Mouse (Mus musculus) heart, adult 11 months (tissue): ENCODE measurements around the gene Mrgprg.

Experiments used
- DNase-seq: peaks from one replicate; pipeline ENCODE4 v3.0.0; 2022

Mrgprg gene

DNA sequence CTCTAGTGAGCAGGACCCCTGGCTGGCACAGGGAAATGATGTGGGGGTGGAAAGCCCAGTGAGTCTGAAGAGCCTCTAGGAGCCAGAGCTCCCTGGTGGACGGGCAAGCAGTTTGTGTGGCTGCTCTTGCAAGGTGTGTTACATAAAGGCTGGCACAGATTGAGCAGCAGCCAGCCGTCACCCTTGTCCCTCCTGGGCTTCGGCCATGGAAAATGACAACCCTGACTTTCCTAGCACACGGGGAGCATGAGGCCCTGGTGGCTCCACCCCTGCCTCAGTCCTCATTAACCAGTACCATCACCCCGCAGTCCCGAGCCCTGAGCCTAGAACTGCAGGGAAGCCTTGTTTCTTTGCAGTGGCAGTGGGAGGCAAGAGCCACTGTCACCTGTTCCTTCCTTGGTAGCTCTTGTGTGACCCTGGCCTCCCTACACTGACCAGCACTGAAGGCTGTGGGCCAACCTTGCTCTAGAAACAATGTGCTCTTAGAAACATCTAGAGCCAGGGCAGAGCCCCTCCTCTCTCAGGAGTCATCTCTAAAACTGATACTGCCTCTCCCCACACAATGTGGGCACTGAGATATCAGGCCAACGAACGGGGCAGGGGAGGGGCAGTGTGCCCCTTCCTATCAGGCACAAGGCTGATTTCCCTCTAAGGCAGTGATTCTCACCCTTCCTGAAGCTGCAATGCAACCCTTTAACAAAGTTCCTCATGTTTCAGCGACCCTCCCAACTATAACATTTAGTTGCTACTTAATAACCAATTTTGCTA, 11.3 kb downstream of the Mrgprg start:
- DNase-seq, result peak; percentile 93

DNA sequence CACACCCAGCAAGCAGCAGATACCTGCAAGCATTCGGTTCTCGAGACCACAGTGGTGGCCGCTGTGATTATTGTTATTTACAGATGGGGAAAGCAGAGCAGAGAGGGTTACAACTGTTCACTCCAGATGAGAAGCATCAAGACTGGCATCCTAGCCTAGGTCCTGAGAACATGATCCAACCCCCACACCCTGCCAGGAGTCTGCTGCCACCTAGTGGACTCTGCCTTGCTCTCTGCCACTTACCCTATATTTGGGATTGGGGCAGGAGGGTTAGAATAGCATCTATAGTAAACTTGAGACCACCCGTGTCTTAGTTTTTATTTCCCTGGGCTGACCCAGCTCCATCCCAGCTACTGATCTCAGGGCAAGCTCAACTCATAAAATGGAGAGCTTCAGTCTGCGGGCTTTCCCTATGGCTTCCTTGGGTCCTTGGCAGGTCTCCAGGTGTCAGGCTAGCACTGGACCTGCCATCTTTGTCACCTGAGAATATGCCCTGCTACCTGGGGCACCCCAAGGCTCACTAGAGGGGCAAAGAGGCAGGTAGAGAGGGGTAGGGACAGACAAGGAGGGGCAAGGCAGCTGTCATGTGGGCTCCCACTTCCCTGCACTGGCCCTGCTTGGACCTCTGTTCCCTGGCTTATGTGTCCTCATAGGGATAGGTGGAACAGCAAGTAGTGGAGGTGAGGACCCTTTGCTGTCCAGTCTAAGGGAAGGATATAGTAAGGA, 12.6 kb downstream of the Mrgprg start:
- DNase-seq, result peak; percentile 93

GRCm38 (mm10) chr7:143752606-143753005, 14.2 kb downstream of the Mrgprg start:
- DNase-seq, result no peak

DNA sequence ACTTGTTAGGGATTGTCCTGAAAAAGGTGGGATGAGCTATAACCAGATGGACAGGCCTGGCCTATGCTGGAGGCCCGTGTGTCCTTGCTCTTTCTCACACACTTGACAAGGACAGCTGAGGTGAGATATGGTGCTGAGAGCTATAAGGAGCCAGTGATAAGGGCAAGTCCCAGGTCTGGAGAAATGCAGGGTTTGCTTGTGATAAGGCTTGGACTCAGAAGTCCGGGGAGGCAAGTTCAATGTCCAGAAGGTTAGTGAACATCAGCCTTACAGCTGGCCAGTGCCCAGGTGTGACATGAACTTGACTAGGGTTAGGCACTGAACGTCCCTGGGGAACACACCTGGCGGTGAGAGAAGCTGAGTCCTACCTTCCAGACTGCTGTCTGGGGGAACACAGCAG, 14.7 kb downstream of the Mrgprg start:
- no peak for DNase-seq

GRCm38 (mm10) chr7:143751380-143751779, 15.4 kb downstream of the Mrgprg start:
- no peak for DNase-seq

- DNase-seq, result no peak
Measured at GRCm38 (mm10) chr7:143749045-143749444, 17.7 kb downstream of the Mrgprg start.

GRCm38 (mm10) chr7:143748041-143748868, 18.5 kb downstream of the Mrgprg start:
- peak; percentile 97 for DNase-seq

DNA sequence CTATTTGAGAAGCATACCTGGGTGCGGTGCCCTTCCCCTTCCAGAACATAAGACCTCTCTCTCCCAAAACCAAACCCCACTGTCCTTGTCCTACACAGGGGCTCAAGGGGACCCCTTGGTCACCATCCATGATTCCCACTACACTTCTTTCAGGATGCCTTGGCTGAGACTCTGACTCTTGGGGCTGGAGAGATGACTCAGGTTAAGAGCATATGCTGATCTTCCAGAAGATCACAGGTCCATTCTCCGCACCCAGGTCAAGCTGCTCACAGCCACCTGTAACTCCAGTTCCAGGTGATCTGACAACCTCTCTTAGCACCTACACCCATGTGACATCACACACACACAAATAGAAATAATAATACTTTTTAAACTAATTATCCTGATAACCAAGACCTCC, 26.1 kb downstream of the Mrgprg start:
- no peak for DNase-seq

DNA sequence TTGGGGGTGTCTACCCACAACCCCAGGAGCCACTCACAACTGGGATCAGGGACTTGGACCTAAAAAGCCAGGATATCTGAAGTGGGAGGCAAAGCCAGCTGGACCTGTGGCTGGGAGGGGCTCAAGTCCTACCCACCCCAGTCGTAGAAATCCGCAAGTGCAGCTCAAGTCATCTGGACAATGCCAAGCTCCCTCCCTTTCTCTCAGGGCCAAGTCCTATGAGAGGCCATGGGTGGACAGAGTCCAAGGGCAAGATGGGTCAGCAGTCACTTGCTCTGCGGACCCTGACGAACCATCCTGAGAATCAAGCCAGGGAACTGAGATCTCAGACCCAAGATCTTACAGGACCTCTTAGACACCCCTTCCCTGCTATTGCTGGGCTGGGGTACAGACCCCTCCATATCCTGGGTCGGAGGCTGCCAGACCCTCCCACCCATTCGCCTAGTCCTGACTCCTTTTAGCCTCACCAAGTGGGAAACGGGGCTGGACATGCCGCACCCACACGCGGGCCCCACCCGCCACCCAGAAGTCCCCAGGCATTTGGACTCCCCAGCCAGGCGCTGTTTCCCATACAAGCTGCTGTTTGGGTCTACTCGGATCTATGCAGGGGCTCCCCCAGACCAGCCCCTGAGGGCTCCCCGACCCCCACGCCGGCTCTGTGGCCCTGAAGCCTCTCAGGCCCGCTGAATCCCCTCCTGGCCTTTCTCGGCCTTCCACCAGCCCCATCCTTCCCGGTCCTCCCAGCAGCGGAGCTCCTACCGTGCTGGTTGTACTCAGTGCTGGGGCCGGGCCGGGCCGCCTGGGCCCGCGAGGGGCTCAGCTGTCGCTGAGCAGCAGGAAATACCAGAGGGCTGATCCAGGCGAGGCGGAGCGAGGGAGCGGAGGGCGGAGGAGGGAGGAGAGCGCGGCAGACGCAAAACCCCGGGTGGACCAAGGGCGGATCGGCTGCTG, 27.0 kb downstream of the Mrgprg start:
- peak; percentile 99 for DNase-seq

GRCm38 (mm10) chr7:143738601-143739006, 28.2 kb downstream of the Mrgprg start:
- peak; percentile 95 for DNase-seq

GRCm38 (mm10) chr7:143738194-143738593, 28.6 kb downstream of the Mrgprg start:
- DNase-seq, result no peak

- DNase-seq, result no peak
Measured at GRCm38 (mm10) chr7:143733746-143734145, 33.0 kb downstream of the Mrgprg start.

- peak; percentile 97 for DNase-seq
Measured at GRCm38 (mm10) chr7:143729886-143730285, 36.9 kb downstream of the Mrgprg start.

DNA sequence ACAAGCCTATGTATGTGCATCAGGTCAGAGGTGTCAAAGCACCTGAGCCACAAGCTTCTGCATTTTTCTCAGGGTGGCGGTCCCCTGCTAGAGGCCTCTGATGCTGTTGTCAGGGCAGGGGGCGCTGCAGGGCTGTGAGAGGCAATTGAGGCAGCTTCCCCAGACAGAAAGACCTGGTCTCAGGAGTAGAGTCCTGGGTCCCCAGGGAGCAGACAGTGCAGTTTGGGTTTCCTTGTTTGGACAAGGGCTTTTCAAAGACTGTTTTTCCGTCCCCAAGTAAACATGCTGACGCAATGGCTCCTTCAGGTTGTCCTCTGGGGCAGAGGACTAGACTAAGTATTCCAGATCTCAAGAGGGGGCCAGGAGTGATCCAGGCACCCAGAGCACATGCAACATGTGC, 40.4 kb downstream of the Mrgprg start:
- no peak for DNase-seq

- DNase-seq, result no peak
Measured at GRCm38 (mm10) chr7:143723841-143724240, 43.0 kb downstream of the Mrgprg start.

GRCm38 (mm10) chr7:143722646-143723045, 44.1 kb downstream of the Mrgprg start:
- no peak for DNase-seq

DNA sequence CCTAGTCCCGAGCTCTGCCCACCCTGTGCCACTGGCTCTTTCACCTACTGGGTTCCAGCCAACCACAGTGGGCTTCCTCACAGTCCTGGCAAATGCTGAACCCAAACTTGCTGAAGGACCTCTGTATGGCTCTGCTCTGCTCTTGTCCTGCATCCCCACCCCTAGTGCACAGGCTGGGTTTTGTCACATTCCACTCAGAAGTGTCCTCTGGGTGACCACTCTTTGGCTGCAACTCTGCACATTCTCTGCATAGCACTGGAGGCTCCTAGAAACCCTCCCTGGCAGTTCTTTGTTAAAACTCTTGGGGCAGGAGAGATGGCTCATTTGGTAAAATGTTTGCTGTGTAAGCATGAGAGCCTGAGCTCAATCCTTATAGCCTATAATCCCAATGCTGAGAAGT, 49.0 kb downstream of the Mrgprg start:
- no peak for DNase-seq
